Mouse (Mus musculus) bone marrow macrophage, adult 2 months (primary cell): ENCODE data around the gene Pdlim3. TPM values are rescaled to one million over a fixed set of nuclear protein-coding genes. Genes with fewer than 3 reads are reported as not detected.

Source experiments
- H3K27ac ChIP-seq: 2 replicates; pipeline ENCODE4 v1.5.1; 2012; ENCODE audit warnings: low read depth, low read length; ENCODE audit not compliant: insufficient read depth
- H3K4me1 ChIP-seq: 2 replicates; pipeline ENCODE4 v1.6.1; 2012; ENCODE audit warnings: low read length; ENCODE audit not compliant: control insufficient read depth, insufficient read depth
- H3K4me3 ChIP-seq: 2 replicates; pipeline ENCODE4 v1.5.1; 2012; ENCODE audit warnings: mild to moderate bottlenecking, low read length, moderate library complexity; ENCODE audit not compliant: insufficient read depth
- CTCF ChIP-seq: IDR thresholded peaks from 2 replicates; pipeline ENCODE4 v1.5.1; 2012; ENCODE audit warnings: low read depth, mild to moderate bottlenecking, low read length, moderate library complexity
- POLR2A ChIP-seq: IDR thresholded peaks from 2 replicates; pipeline ENCODE4 v1.6.1; 2012; ENCODE audit warnings: mild to moderate bottlenecking, low read depth, low read length, borderline replicate concordance
- polyA plus RNA-seq: library from polyadenylated mRNA; stranded (reverse); fragments of >200 nt; gene quantifications from 2 replicates; pipeline ENCODE4 v1.2.4, GENCODE M21; 2012; ENCODE audit not compliant: missing spikeins, insufficient read depth, insufficient read length

Pdlim3 gene
- polyA plus RNA-seq, 1 experiment: not detected

- TF ChIP-seq POLR2A (no peak), CTCF (no peak)
- H3K4me1 ChIP-seq: peaks cover 11% of the 10 kb centered on the region
- peak overlapping the region; percentile 70 for H3K27ac ChIP-seq
- H3K4me3 ChIP-seq: no peak overlapping the region
Measured at GRCm38 (mm10) chr8:45874945-45875626, 10.2 kb upstream of the Pdlim3 start.

DNA sequence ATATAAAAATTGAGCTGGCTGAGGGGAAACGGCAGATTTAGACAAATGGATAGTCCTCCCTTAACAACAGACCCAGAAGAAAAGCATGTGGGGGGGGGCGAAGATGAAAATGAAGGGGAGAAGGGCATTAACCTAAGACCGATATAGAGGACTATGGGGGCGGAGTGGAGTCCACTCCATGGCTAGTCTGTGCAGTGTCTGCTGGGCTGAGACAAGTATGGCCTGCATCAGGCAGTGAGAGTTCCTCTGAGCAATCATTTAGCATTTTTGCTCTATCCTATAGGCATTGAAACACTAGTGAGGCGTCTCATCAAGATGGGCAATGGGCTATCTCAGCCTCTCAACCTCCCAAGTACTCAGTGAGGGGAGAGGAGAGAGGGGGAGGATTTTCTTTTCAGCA, 8.9 kb upstream of the Pdlim3 start:
- Histone ChIP-seq H3K27ac (no peak overlapping the region), H3K4me1 (peaks cover 13% of the 10 kb centered on the region), H3K4me3 (no peak overlapping the region)
- TF ChIP-seq CTCF (no peak), POLR2A (no peak)

DNA sequence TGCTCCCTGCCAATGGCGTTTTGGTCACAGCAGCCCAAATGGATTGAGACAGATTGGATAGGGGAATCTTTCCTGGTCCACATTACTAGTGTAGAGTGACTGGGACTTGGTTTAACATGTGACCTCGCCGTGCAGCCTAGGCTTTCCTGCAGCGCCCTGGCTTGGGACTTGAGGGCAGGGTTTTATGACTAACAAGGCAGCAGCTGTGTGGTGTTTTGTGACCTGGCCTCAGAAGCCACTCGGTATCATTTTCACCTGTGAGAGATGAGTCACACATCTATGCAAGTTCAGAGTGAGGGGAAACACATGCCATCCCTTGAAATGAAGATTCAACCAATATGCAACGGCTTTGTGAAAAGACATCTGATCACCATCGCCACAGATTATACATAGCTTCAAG, 7.6 kb upstream of the Pdlim3 start:
- no peak overlapping the region for H3K4me3 ChIP-seq
- H3K27ac ChIP-seq: no peak overlapping the region
- peaks cover 13% of the 10 kb centered on the region for H3K4me1 ChIP-seq
- TF ChIP-seq POLR2A: no peak

- TF ChIP-seq CTCF (no peak), POLR2A (no peak)
- Histone ChIP-seq H3K27ac (no peak overlapping the region), H3K4me3 (no peak overlapping the region), H3K4me1 (peaks cover 6% of the 10 kb centered on the region; the same call in 1 of the 2 replicates)
Measured at GRCm38 (mm10) chr8:45880457-45880856, 4.8 kb upstream of the Pdlim3 start.

- H3K4me3 ChIP-seq: no peak overlapping the region
- 0 out of 2 replicates have a peak, but pooled peaks cover 2% of the 10 kb centered on the region for H3K4me1 ChIP-seq
- no peak overlapping the region for H3K27ac ChIP-seq
- TF ChIP-seq POLR2A: no peak
- no peak for TF ChIP-seq CTCF
Measured at GRCm38 (mm10) chr8:45881726-45882125, 3.5 kb upstream of the Pdlim3 start.

- Histone ChIP-seq H3K4me3 (no peak overlapping the region), H3K27ac (no peak overlapping the region), H3K4me1 (0 out of 2 replicates have a peak, but pooled peaks cover 2% of the 10 kb centered on the region)
- TF ChIP-seq POLR2A (no peak), CTCF (no peak)
Measured at GRCm38 (mm10) chr8:45883793-45884192, 1.5 kb upstream of the Pdlim3 start.

- H3K4me3 ChIP-seq: peak overlapping the region; percentile 42
- no peak overlapping the region for H3K27ac ChIP-seq
- TF ChIP-seq CTCF: no peak
- no peak for TF ChIP-seq POLR2A
- 0 out of 2 replicates have a peak, but pooled peaks cover 2% of the 10 kb centered on the region for H3K4me1 ChIP-seq
Measured at GRCm38 (mm10) chr8:45884552-45884951, 709 bp upstream of the Pdlim3 start.

- Histone ChIP-seq H3K4me1 (no peaks in the 10 kb centered on the region), H3K27ac (no peak overlapping the region), H3K4me3 (no peak overlapping the region)
- TF ChIP-seq POLR2A (no peak), CTCF (no peak)
Measured at GRCm38 (mm10) chr8:45885775-45886174, 514 bp downstream of the Pdlim3 start.

GRCm38 (mm10) chr8:45889737-45890136, 4.5 kb downstream of the Pdlim3 start:
- H3K4me1 ChIP-seq: no peaks in the 10 kb centered on the region
- no peak overlapping the region for H3K4me3 ChIP-seq
- TF ChIP-seq POLR2A (no peak), CTCF (no peak)
- no peak overlapping the region for H3K27ac ChIP-seq

DNA sequence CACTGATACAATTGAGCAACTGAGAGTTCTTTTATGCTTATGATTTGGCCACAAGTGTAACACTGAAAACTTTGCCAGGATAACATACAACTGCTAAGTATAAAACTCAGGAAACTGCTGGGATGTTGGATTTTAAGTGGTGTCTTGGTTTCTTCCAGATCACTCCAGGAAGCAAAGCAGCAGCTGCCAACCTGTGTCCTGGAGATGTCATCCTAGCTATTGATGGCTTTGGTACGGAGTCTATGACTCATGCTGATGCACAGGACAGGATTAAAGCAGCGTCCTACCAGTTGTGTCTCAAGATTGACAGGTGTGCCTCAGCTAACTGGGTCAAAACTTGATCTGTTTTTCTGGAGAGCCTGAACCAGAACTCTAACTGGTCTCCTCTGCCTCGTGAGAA, 11.3 kb downstream of the Pdlim3 start:
- Histone ChIP-seq H3K4me1 (peaks cover 5% of the 10 kb centered on the region), H3K27ac (no peak overlapping the region), H3K4me3 (no peak overlapping the region)
- TF ChIP-seq CTCF (no peak), POLR2A (no peak)

- no peak overlapping the region for H3K27ac ChIP-seq
- H3K4me3 ChIP-seq: no peak overlapping the region
- TF ChIP-seq CTCF (no peak), POLR2A (no peak)
- H3K4me1 ChIP-seq: peaks cover 5% of the 10 kb centered on the region
Measured at GRCm38 (mm10) chr8:45899783-45900182, 14.5 kb downstream of the Pdlim3 start.
